ENCODE assay signal across 12 mouse cellular contexts in genomic region chr14:119832012-119832325, GRCm38 (mm10).
DNase-seq lines count a peak whose midpoint lies in the region; ATAC-seq and TF ChIP-seq lines count a peak whose summit lies in the region.
"Had no signal": no experiment of that assay in that cellular context is flagged by ENCODE, and none has a peak within 500 bp of the region (broad histone marks: within the 10 kb centered on the region; RNA-seq: fewer than 3 reads in every experiment).

No protein-coding gene starts in this region.

- WGBS in heart, embryonic 12.5 days = 74% methylated on average over 7 of the region's 7 CpGs
- WGBS in forebrain, postnatal 0 days = 63% methylated on average over 7 of the region's 7 CpGs
- WGBS in midbrain, embryonic 16.5 days = 40% methylated on average over 7 of the region's 7 CpGs

- H3K36me3 ChIP-seq in heart, embryonic 12.5 days = no peaks in the 10 kb centered on the region
- H3K36me3 ChIP-seq in forebrain, postnatal 0 days (ENCODE audit: insufficient read depth) = no peaks in the 10 kb centered on the region
- H3K36me3 ChIP-seq in midbrain, embryonic 16.5 days (ENCODE audit: control insufficient read depth, insufficient read depth, low read length) = no peaks in the 10 kb centered on the region
- H3K36me3 ChIP-seq: lung, embryonic 15.5 days had no signal

- peak overlapping the region; percentile 59 for H3K4me2 ChIP-seq in heart, embryonic 12.5 days
- peak overlapping the region; percentile 35 for H3K4me2 ChIP-seq in forebrain, postnatal 0 days (ENCODE audit: low read depth)
- peak overlapping the region; percentile 40 for H3K4me2 ChIP-seq in midbrain, embryonic 16.5 days (ENCODE audit: low read length)
- H3K4me2 ChIP-seq: lung, embryonic 15.5 days had no signal

- ATAC-seq in heart, embryonic 12.5 days (ENCODE audit: insufficient number of reproducible peaks, low FRiP score) = no peak
- no peak for ATAC-seq in forebrain, postnatal 0 days
- ATAC-seq in midbrain, embryonic 16.5 days = peak; percentile 59; the same call in 1 of the 2 replicates
- no peak for ATAC-seq in cerebellum, adult (ENCODE audit: insufficient number of reproducible peaks, low FRiP score, low TSS enrichment)

- H3K9ac ChIP-seq in heart, embryonic 12.5 days = no peak overlapping the region
- no peak overlapping the region for H3K9ac ChIP-seq in forebrain, postnatal 0 days
- no peak overlapping the region for H3K9ac ChIP-seq in midbrain, embryonic 16.5 days (ENCODE audit: low read depth, low read length)
- H3K9ac ChIP-seq: lung, embryonic 15.5 days had no signal

- no peak for TF ChIP-seq CTCF in layer of hippocampus, adult 2 months (conservative IDR thresholded peaks at IDR 0.05)
- TF ChIP-seq CTCF in forebrain, postnatal 0 days (IDR thresholded peaks at IDR 0.05; ENCODE audit: low read depth) = no peak

- no peaks in the 10 kb centered on the region for H3K27me3 ChIP-seq in heart, embryonic 12.5 days (replicated peaks)
- no peaks in the 10 kb centered on the region for H3K27me3 ChIP-seq in forebrain, postnatal 0 days (ENCODE audit: insufficient read depth, low read length)
- H3K27me3 ChIP-seq in midbrain, embryonic 16.5 days (ENCODE audit: control insufficient read depth, insufficient read depth, low read depth, low read length) = no peaks in the 10 kb centered on the region
- H3K27me3 ChIP-seq: lung, embryonic 15.5 days had no signal

- H3K4me1 ChIP-seq in heart, embryonic 12.5 days (replicated peaks) = peaks cover 15% of the 10 kb centered on the region
- H3K4me1 ChIP-seq in forebrain, postnatal 0 days (ENCODE audit: insufficient read depth) = no peaks in the 10 kb centered on the region; the same call in 1 of the 2 replicates
- H3K4me1 ChIP-seq in midbrain, embryonic 16.5 days (ENCODE audit: control insufficient read depth, insufficient read depth, low read length) = peaks cover 31% of the 10 kb centered on the region

- DNase-seq in heart, adult 18-20 months = no peak
- no peak for DNase-seq in layer of hippocampus, adult 2 months (ENCODE audit: low spot score in 2 of 2)
- no peak for DNase-seq in layer of hippocampus, adult 18-20 months (ENCODE audit: low spot score in 2 of 2)
- no peak for DNase-seq in forebrain, postnatal 0 days
- no peak for DNase-seq in right cerebral cortex, postnatal 10 days (ENCODE audit: low spot score in 2 of 2)
- DNase-seq: cerebellum, postnatal 14 days; kidney, adult 11 months; layer of hippocampus, adult 9-11 months had no signal

- H3K4me3 ChIP-seq in heart, embryonic 12.5 days = peak overlapping the region; percentile 18
- H3K4me3 ChIP-seq in layer of hippocampus, adult 2 months = no peak overlapping the region
- H3K4me3 ChIP-seq in forebrain, postnatal 0 days (ENCODE audit: low read depth, low read length) = no peak overlapping the region
- no peak overlapping the region for H3K4me3 ChIP-seq in midbrain, embryonic 16.5 days (ENCODE audit: low read depth, low read length)
- H3K4me3 ChIP-seq: lung, embryonic 15.5 days had no signal

- H3K27ac ChIP-seq in heart, embryonic 12.5 days (ENCODE audit: poor library complexity, severe bottlenecking) = no peak overlapping the region
- H3K27ac ChIP-seq in layer of hippocampus, adult 2 months = peak overlapping the region; percentile 37; the same call in 1 of the 2 replicates
- no peak overlapping the region for H3K27ac ChIP-seq in forebrain, postnatal 0 days (ENCODE audit: low read depth, low read length)
- peak overlapping the region; percentile 40 for H3K27ac ChIP-seq in midbrain, embryonic 16.5 days (ENCODE audit: low read length)
- H3K27ac ChIP-seq: lung, embryonic 15.5 days had no signal

- no peaks in the 10 kb centered on the region for H3K9me3 ChIP-seq in heart, embryonic 12.5 days (replicated peaks)
- no peaks in the 10 kb centered on the region for H3K9me3 ChIP-seq in forebrain, postnatal 0 days (ENCODE audit: low read length)
- no peaks in the 10 kb centered on the region for H3K9me3 ChIP-seq in midbrain, embryonic 16.5 days (replicated peaks; ENCODE audit: control insufficient read depth, low read length, poor library complexity, severe bottlenecking)
- H3K9me3 ChIP-seq: lung, embryonic 15.5 days had no signal

Comparison
In these comparisons a context has a peak if more than half of its experiments do, and no peak if none do; other contexts are left out.
1. H3K27ac ChIP-seq: peak in layer of hippocampus, adult 2 months (single experiment) and midbrain, embryonic 16.5 days (single experiment); none in heart, embryonic 12.5 days (single experiment) and forebrain, postnatal 0 days (single experiment).
2. Peak in every context shown above with its lines, with median percentiles within 50 percentile points of each other: H3K4me2 ChIP-seq.